Mouse (Mus musculus) gastrocnemius, adult 8-10 months (tissue): ENCODE data around the gene Ms4a10. TPM values are rescaled to one million over a fixed set of nuclear protein-coding genes. Genes with fewer than 3 reads are reported as not detected.

Experiments
- DNase-seq, 2 experiments: peaks; one replicate each; pipeline ENCODE4 v3.0.0; 2022; ENCODE audit warnings: low spot score in 2 of 2
- total RNA-seq, 4 experiments: library from RNA; stranded (reverse); gene quantifications; 2 replicates each; pipeline ENCODE4 v1.2.4; 2022

Ms4a10 gene
- total RNA-seq, 4 experiments from 2014 or later = not detected

- DNase-seq = no peak
Observed at GRCm38 (mm10) chr19:10918321-10918991, 56.0 kb downstream of the Ms4a10 start.

DNA sequence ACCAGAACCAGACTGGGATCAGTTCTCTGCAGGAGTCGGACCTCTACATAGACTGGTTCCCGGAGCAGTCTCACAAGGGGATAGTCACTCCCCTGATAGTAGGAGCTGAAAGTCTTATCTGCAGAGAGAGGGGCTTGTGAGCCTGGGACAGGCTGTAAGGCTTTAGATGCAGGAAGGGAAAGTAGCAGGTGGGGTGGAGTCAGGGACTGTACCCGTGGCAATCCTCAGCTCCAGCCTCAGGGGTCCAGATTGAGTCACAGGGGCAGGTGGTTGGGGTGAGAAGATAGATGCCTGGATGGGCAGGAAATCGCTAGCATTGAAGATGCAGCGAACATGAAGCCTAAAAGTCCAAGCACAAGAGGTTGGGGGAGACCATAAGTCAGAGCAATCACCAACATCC lies 58.0 kb downstream of the Ms4a10 start:
- no peak for DNase-seq

DNA sequence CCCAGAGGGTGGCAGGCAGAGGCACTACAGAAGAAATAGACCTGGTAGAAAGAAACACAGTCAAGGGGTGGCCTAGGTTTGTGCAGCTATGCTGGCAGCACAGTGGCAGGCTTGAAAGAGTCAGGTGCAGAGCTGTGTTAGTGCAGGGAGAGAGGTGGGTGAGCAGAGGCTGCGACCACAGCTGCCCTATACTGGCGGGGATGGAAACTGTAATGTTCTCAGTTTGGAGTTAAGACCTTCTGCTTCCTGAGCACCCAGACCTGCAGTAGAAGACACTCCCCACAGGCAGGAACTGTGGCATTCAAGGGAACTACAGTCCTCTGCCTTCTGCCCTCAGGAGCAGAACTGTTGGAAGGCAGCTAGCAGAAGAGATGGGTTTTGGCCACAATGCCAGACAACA lies 59.6 kb downstream of the Ms4a10 start:
- DNase-seq = no peak

- DNase-seq = no peak
Observed at GRCm38 (mm10) chr19:10914291-10914690, 60.2 kb downstream of the Ms4a10 start.

Other genes starting within 250 kb of the Ms4a10 start
- gene Cd5, start 235.7 kb downstream of the Ms4a10 start, total RNA-seq = under 1 TPM in 1 of 4 experiments, not detected in 3; 0.27 TPM
- not detected for gene Cd6, start 144.6 kb downstream of the Ms4a10 start, total RNA-seq
- under 1 TPM; 0.08 to 0.45 (median 0.22) TPM for gene Slc15a3, start 134.9 kb downstream of the Ms4a10 start, total RNA-seq
- gene Tmem132a, start 104.7 kb downstream of the Ms4a10 start, total RNA-seq = 1 to 10 TPM; 2.7 to 4.3 (median 3.4) TPM
- 100 to 1,000 TPM; 228 to 296 (median 253) TPM for gene Tmem109, start 92.7 kb downstream of the Ms4a10 start, total RNA-seq
- 100 to 1,000 TPM; 151 to 188 (median 167) TPM for gene Prpf19, start 79.4 kb downstream of the Ms4a10 start, total RNA-seq
- not detected for gene Zp1, start 54.0 kb downstream of the Ms4a10 start, total RNA-seq
- gene Ptgdr2, start 37.5 kb downstream of the Ms4a10 start, total RNA-seq = not detected
- 10 to 100 TPM; 13.4 to 14.5 (median 13.9) TPM for gene Ccdc86, start 25.4 kb downstream of the Ms4a10 start, total RNA-seq
- not detected for gene Ms4a15, start 18.6 kb upstream of the Ms4a10 start, total RNA-seq
- not detected for gene Ms4a18, start 43.4 kb upstream of the Ms4a10 start, total RNA-seq
- under 1 TPM in 3 of 4 experiments, not detected in 1; 0.36 to 0.56 (median 0.39) TPM for gene Ms4a8a, start 106.4 kb upstream of the Ms4a10 start, total RNA-seq
- gene 1700017D01Rik, start 156.2 kb upstream of the Ms4a10 start, total RNA-seq = not detected
- not detected for gene 1700025F22Rik, start 190.7 kb upstream of the Ms4a10 start, total RNA-seq
- not detected for gene Ms4a13, start 222.1 kb upstream of the Ms4a10 start, total RNA-seq